Mouse (Mus musculus) CD4-positive naive resting alpha-beta T cell, adult 57 days (primary cell): ENCODE results near the gene Gm11361. TPM values are rescaled to one million over a fixed set of nuclear protein-coding genes. Genes with fewer than 3 reads are reported as not detected.

Source experiments
- total RNA-seq: library from RNA; stranded (reverse); gene quantifications from one replicate; pipeline ENCODE4 v1.2.4, GENCODE M21; 2023

Gene Gm11361
- 326 TPM for total RNA-seq

DNA sequence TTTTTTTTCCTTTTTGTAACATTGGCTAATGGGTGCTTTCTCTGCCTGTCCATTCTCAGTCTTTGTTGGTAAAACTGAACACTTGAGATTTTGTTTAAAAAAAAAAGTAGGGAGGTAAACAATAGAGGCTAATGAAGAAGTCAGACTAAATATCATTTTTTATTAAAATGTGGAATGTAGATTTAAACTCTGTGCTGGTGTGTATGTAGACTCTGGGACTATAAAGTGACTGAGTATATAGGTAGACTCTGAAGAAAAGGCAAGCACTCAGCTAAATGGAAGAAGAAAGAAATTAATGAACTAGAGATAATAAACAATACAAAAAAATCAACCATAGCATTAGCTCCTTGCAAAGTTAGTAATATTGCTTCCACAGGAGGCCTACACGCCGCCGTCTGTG is at the start of gene Gm11361:
TSS of gene Gm11361 (plus strand) at position 301 of the 400 bp plus-strand sequence.

Other genes starting within 250 kb of the Gm11361 start
- gene Prl4a1, start 241.3 kb upstream of the Gm11361 start, total RNA-seq, result not detected
- gene Prl5a1, start 115.0 kb upstream of the Gm11361 start, total RNA-seq, result not detected